Mouse (Mus musculus) MEL (cell line): Measurements from ENCODE around the gene Tsr2. TPM values are rescaled to one million over a fixed set of nuclear protein-coding genes. Genes with fewer than 3 reads are reported as not detected.

Source experiments
- DNase-seq: peaks from one replicate; pipeline ENCODE4 v3.0.0; 2011; ENCODE audit warnings: low read depth, low spot score
- H3K27ac ChIP-seq: 2 replicates; pipeline ENCODE4 v1.5.1; 2012; ENCODE audit warnings: low read depth, mild to moderate bottlenecking, control low read depth, low read length, moderate library complexity; ENCODE audit not compliant: control insufficient read depth
- H3K27me3 ChIP-seq, 2 experiments: fragments of 150-350 bp in 1 of 2; sonication (generic) in 1 of 2; 2 replicates each; pipeline ENCODE4 v1.6.1; 2012; ENCODE audit warnings: low read length in 2 of 2, mild to moderate bottlenecking in 2 of 2, improper control_type of control experiment in 1 of 2, moderate library complexity in 1 of 2; ENCODE audit not compliant: insufficient read depth in 2 of 2, control insufficient read depth in 1 of 2
- H3K36me3 ChIP-seq, 2 experiments: 2 replicates each; pipeline ENCODE4 v1.6.1; 2012 to 2014; ENCODE audit warnings: low read length in 2 of 2, improper control_type of control experiment in 1 of 2, inconsistent platforms in 1 of 2, mild to moderate bottlenecking in 1 of 2; ENCODE audit not compliant: insufficient read depth in 2 of 2, control insufficient read depth in 1 of 2
- H3K4me1 ChIP-seq, 2 experiments: fragments of 150-350 bp in 1 of 2; sonication (generic) in 1 of 2; 2 replicates each; pipeline ENCODE4 v1.6.1; 2012; ENCODE audit warnings: low read length in 2 of 2, improper control_type of control experiment in 1 of 2, mild to moderate bottlenecking in 1 of 2; ENCODE audit not compliant: insufficient read depth in 2 of 2, control insufficient read depth in 1 of 2
- H3K4me3 ChIP-seq, 2 experiments: fragments of 150-350 bp in 1 of 2; sonication (generic) in 1 of 2; 2 replicates each; pipeline ENCODE4 v1.5.1; 2012; ENCODE audit warnings: low read depth in 2 of 2, low read length in 2 of 2, mild to moderate bottlenecking in 2 of 2, moderate library complexity in 2 of 2, control low read depth in 1 of 2, improper control_type of control experiment in 1 of 2; ENCODE audit not compliant: control insufficient read depth in 1 of 2, insufficient read depth in 1 of 2
- H3K79me2 ChIP-seq: 2 replicates; pipeline ENCODE4 v1.6.1; 2012; ENCODE audit warnings: mild to moderate bottlenecking, low read length, moderate library complexity; ENCODE audit not compliant: control insufficient read depth, poor library complexity, insufficient read depth
- H3K9ac ChIP-seq: 2 replicates; pipeline ENCODE4 v1.6.1; 2012; ENCODE audit warnings: low read depth, mild to moderate bottlenecking, control low read depth, low read length, moderate library complexity; ENCODE audit not compliant: control insufficient read depth, poor library complexity, severe bottlenecking
- H3K9me3 ChIP-seq: fragments of 150-350 bp; sonication (generic); replicated peaks from 2 replicates; pipeline ENCODE4 v1.6.1; 2012; ENCODE audit warnings: mild to moderate bottlenecking, low read length, improper control_type of control experiment, moderate library complexity; ENCODE audit not compliant: insufficient read depth
- BHLHE40 ChIP-seq: IDR thresholded peaks from 2 replicates; pipeline ENCODE4 v1.6.1; 2012; ENCODE audit warnings: low read depth, mild to moderate bottlenecking, inconsistent platforms, low read length, improper control_type of control experiment, borderline replicate concordance
- CHD2 ChIP-seq: IDR thresholded peaks from 2 replicates; pipeline ENCODE4 v1.6.1; 2011; ENCODE audit warnings: low read length, improper control_type of control experiment
- EP300 ChIP-seq, 2 experiments: IDR thresholded peaks; 2 replicates each; pipeline ENCODE4 v1.6.1; 2011; ENCODE audit warnings: improper control_type of control experiment in 2 of 2, low read length in 2 of 2, low read depth in 1 of 2, mild to moderate bottlenecking in 1 of 2
- ETS1 ChIP-seq: IDR thresholded peaks from 2 replicates; pipeline ENCODE4 v1.6.1; 2012; ENCODE audit warnings: low read depth, mild to moderate bottlenecking, inconsistent platforms, low read length, improper control_type of control experiment, moderate library complexity
- GATA1 ChIP-seq: IDR thresholded peaks from 2 replicates; pipeline ENCODE4 v1.6.1; 2011; ENCODE audit warnings: low read depth, low read length, improper control_type of control experiment
- HCFC1 ChIP-seq: IDR thresholded peaks from 2 replicates; pipeline ENCODE4 v1.6.1; 2012; ENCODE audit warnings: low read depth, mild to moderate bottlenecking, inconsistent platforms, low read length, improper control_type of control experiment, moderate library complexity
- KAT2A ChIP-seq: conservative IDR thresholded peaks from 2 replicates; pipeline ENCODE4 v1.6.1; 2012; ENCODE audit warnings: low read depth, low read length, improper control_type of control experiment, inconsistent platforms
- MAFK ChIP-seq: IDR thresholded peaks from 2 replicates; pipeline ENCODE4 v1.6.1; 2011; ENCODE audit warnings: low read depth, mild to moderate bottlenecking, low read length, improper control_type of control experiment, borderline replicate concordance
- MEF2A ChIP-seq: IDR thresholded peaks from 2 replicates; pipeline ENCODE4 v1.6.1; 2014; ENCODE audit warnings: low read depth, mild to moderate bottlenecking, inconsistent platforms, low read length, improper control_type of control experiment; ENCODE audit not compliant: poor library complexity, insufficient replicate concordance, severe bottlenecking; ENCODE audit errors: extremely low read depth
- MXI1 ChIP-seq: IDR thresholded peaks from 2 replicates; pipeline ENCODE4 v1.6.1; 2011; ENCODE audit warnings: mild to moderate bottlenecking, low read depth, low read length, improper control_type of control experiment
- MYB ChIP-seq: IDR thresholded peaks from 2 replicates; pipeline ENCODE4 v1.6.1; 2011; ENCODE audit warnings: mild to moderate bottlenecking, low read depth, low read length, improper control_type of control experiment
- MYC ChIP-seq: IDR thresholded peaks from 2 replicates; pipeline ENCODE4 v1.6.1; 2011; ENCODE audit warnings: low read depth, mild to moderate bottlenecking, low read length, improper control_type of control experiment, moderate library complexity
- NELFE ChIP-seq: IDR thresholded peaks from 2 replicates; pipeline ENCODE4 v1.6.1; 2011; ENCODE audit warnings: low read depth, low read length, improper control_type of control experiment
- NRF1 ChIP-seq: IDR thresholded peaks from 2 replicates; pipeline ENCODE4 v1.6.1; 2014; ENCODE audit warnings: low read depth, mild to moderate bottlenecking, inconsistent platforms, low read length, improper control_type of control experiment, moderate library complexity; ENCODE audit not compliant: poor library complexity, insufficient read depth, severe bottlenecking
- POLR2A ChIP-seq, 2 experiments: IDR thresholded peaks; 2 replicates each; pipeline ENCODE4 v1.6.1; 2011 to 2012; ENCODE audit warnings: low read length in 2 of 2, mild to moderate bottlenecking in 2 of 2, control low read depth in 1 of 2, improper control_type of control experiment in 1 of 2, low read depth in 1 of 2, moderate library complexity in 1 of 2; ENCODE audit not compliant: control insufficient read depth in 1 of 2, insufficient read depth in 1 of 2, poor library complexity in 1 of 2
- POLR2AphosphoS5 ChIP-seq: IDR thresholded peaks from 2 replicates; pipeline ENCODE4 v1.6.1; 2012; ENCODE audit warnings: low read depth, borderline replicate concordance, mild to moderate bottlenecking, inconsistent platforms, low read length, moderate library complexity, mixed read lengths
- RCOR1 ChIP-seq: IDR thresholded peaks from 2 replicates; pipeline ENCODE4 v1.6.1; 2012; ENCODE audit warnings: low read depth, mild to moderate bottlenecking, inconsistent platforms, low read length, improper control_type of control experiment
- SIN3A ChIP-seq: IDR thresholded peaks from 2 replicates; pipeline ENCODE4 v1.6.1; 2012; ENCODE audit warnings: low read length, improper control_type of control experiment, inconsistent platforms
- TAL1 ChIP-seq: IDR thresholded peaks from 2 replicates; pipeline ENCODE4 v1.6.1; 2012; ENCODE audit warnings: mild to moderate bottlenecking, inconsistent platforms, low read length, moderate library complexity, mixed read lengths
- TBP ChIP-seq: IDR thresholded peaks from 2 replicates; pipeline ENCODE4 v1.8.0; 2011; ENCODE audit warnings: low read depth, low read length, improper control_type of control experiment
- TCF12 ChIP-seq: IDR thresholded peaks from 2 replicates; pipeline ENCODE4 v1.6.1; 2014; ENCODE audit warnings: low read depth, mild to moderate bottlenecking, inconsistent platforms, low read length, improper control_type of control experiment, moderate library complexity
- UBTF ChIP-seq: IDR thresholded peaks from 2 replicates; pipeline ENCODE4 v1.6.1; 2012; ENCODE audit warnings: low read depth, mild to moderate bottlenecking, inconsistent platforms, low read length, improper control_type of control experiment, moderate library complexity, borderline replicate concordance; ENCODE audit not compliant: insufficient read depth
- USF1 ChIP-seq: IDR thresholded peaks from 2 replicates; pipeline ENCODE4 v1.6.1; 2014; ENCODE audit warnings: low read depth, mild to moderate bottlenecking, inconsistent platforms, low read length, improper control_type of control experiment, moderate library complexity
- USF2 ChIP-seq, 2 experiments: IDR thresholded peaks; 2 replicates each; pipeline ENCODE4 v1.6.1; 2011 to 2012; ENCODE audit warnings: improper control_type of control experiment in 2 of 2, low read length in 2 of 2, borderline replicate concordance in 1 of 2, inconsistent platforms in 1 of 2, low read depth in 1 of 2, mild to moderate bottlenecking in 1 of 2; ENCODE audit not compliant: insufficient read depth in 1 of 2
- ZC3H11A ChIP-seq: IDR thresholded peaks from 2 replicates; pipeline ENCODE4 v1.6.1; 2012; ENCODE audit warnings: low read depth, mild to moderate bottlenecking, inconsistent platforms, low read length, improper control_type of control experiment
- ZMIZ1 ChIP-seq: IDR thresholded peaks from 2 replicates; pipeline ENCODE4 v1.6.1; 2012; ENCODE audit warnings: low read depth, mild to moderate bottlenecking, inconsistent platforms, low read length, improper control_type of control experiment, moderate library complexity
- ZNF384 ChIP-seq: IDR thresholded peaks from 2 replicates; pipeline ENCODE4 v1.6.1; 2012; ENCODE audit warnings: low read depth, mild to moderate bottlenecking, inconsistent platforms, low read length, improper control_type of control experiment
- polyA plus RNA-seq, 2 experiments: library from polyadenylated mRNA; stranded (reverse) in 1 of 2; unstranded in 1 of 2; fragments of >175 nt in 1 of 2; fragments of >200 nt in 1 of 2; gene quantifications; 2 replicates each; pipeline versions ENCODE4 v1.2.1 to v1.2.4; 2012; ENCODE audit warnings: low replicate concordance in 2 of 2, low read depth in 1 of 2; ENCODE audit not compliant: insufficient read length in 2 of 2, insufficient read depth in 1 of 2, missing spikeins in 1 of 2
- total RNA-seq: library from RNA; depleted of rRNA; stranded (reverse); fragments of 300-350 nt; gene quantifications from 2 replicates; pipeline ENCODE4 v1.2.3, GENCODE M21; 2012

Gene Tsr2
- total and polyA plus RNA-seq, 3 experiments, result 61.9 to 143 (median 106) TPM

GRCm38 (mm10) chrX:151087418-151087817, 8.9 kb downstream of the Tsr2 start:
- Histone ChIP-seq H3K4me3 (no peak overlapping the region), H3K4me1 (peaks cover 0 to 8% of the 10 kb centered on the region in 2 experiments; a peak in 1 of 4 replicates), H3K27me3 (no peaks in the 10 kb centered on the region), H3K79me2 (0 out of 2 replicates have a peak, but pooled peaks cover 3% of the 10 kb centered on the region), H3K36me3 (peaks cover 6 to 7% of the 10 kb centered on the region in 2 experiments), H3K9me3 (no peaks in the 10 kb centered on the region), H3K9ac (no peak overlapping the region), H3K27ac (no peak overlapping the region)
- no peak for TF ChIP-seq MAFK
- TF ChIP-seq ZNF384, result no peak
- TF ChIP-seq UBTF, result no peak
- no peak for TF ChIP-seq RCOR1
- TF ChIP-seq USF2 (IDR thresholded peaks at IDR 0.05; ENCODE audit: borderline replicate concordance in 1 of 2, insufficient read depth in 1 of 2, low read depth in 1 of 2, low read length in 2 of 2), result no peak
- TF ChIP-seq EP300 (IDR thresholded peaks at IDR 0.05; ENCODE audit: low read depth in 1 of 2, low read length in 2 of 2), result no peak
- TF ChIP-seq BHLHE40, result no peak
- TF ChIP-seq POLR2AphosphoS5, result no peak
- TF ChIP-seq KAT2A, result no peak
- TF ChIP-seq MYB, result no peak
- TF ChIP-seq HCFC1, result no peak
- no peak for TF ChIP-seq TAL1
- TF ChIP-seq NRF1, result no peak
- TF ChIP-seq MEF2A, result no peak
- TF ChIP-seq USF1, result no peak
- TF ChIP-seq POLR2A (IDR thresholded peaks at IDR 0.05; ENCODE audit: control insufficient read depth in 1 of 2, insufficient read depth in 1 of 2, low read depth in 1 of 2, low read length in 2 of 2, poor library complexity in 1 of 2), result no peak; a peak in 1 of 4 replicates
- no peak for TF ChIP-seq TBP
- TF ChIP-seq MXI1, result no peak
- TF ChIP-seq ZC3H11A, result no peak
- no peak for DNase-seq

GRCm38 (mm10) chrX:151085599-151085998, 10.7 kb downstream of the Tsr2 start:
- H3K4me3 ChIP-seq, result no peak overlapping the region
- no peak overlapping the region for H3K27ac ChIP-seq
- H3K27me3 ChIP-seq, result no peaks in the 10 kb centered on the region
- no peaks in the 10 kb centered on the region for H3K9me3 ChIP-seq
- H3K36me3 ChIP-seq, result peaks cover 4 to 6% of the 10 kb centered on the region in 2 experiments
- H3K9ac ChIP-seq, result no peak overlapping the region
- peaks cover 0 to 8% of the 10 kb centered on the region in 2 experiments; a peak in 1 of 4 replicates for H3K4me1 ChIP-seq
- DNase-seq, result no peak
- TF ChIP-seq RCOR1 (no peak; the same call in 1 of the 2 replicates), SIN3A (no peak), MYC (no peak), TCF12 (peak; percentile 53), EP300 (IDR thresholded peaks at IDR 0.05; ENCODE audit: low read depth in 1 of 2, low read length in 2 of 2) (peak; percentile 53; a peak in 3 of 4 replicates), USF2 (IDR thresholded peaks at IDR 0.05; ENCODE audit: borderline replicate concordance in 1 of 2, insufficient read depth in 1 of 2, low read depth in 1 of 2, low read length in 2 of 2) (no peak), NELFE (no peak), GATA1 (peak; percentile 84), POLR2AphosphoS5 (no peak), CHD2 (no peak), ETS1 (no peak), MEF2A (no peak), HCFC1 (no peak), ZMIZ1 (no peak), BHLHE40 (no peak)
- H3K79me2 ChIP-seq, result no peaks in the 10 kb centered on the region
